Mouse (Mus musculus): ENCODE data around the gene Hdgf. TPM values are rescaled to one million over a fixed set of nuclear protein-coding genes. Genes with fewer than 3 reads are reported as not detected.

Gene Hdgf
- total RNA-seq, 2 experiments from 2014 or later = 179 to 182 TPM

Other genes with a start within 250 kb of the Hdgf start
- gene Lrrc71, start 157.7 kb upstream of the Hdgf start, total RNA-seq (2021) = under 1 TPM; 0.39 TPM
- gene Ntrk1, start 111.2 kb upstream of the Hdgf start, total RNA-seq (2021) = under 1 TPM; 0.10 to 0.13 TPM
- under 1 TPM; 0.15 to 0.18 TPM for gene Insrr, start 109.4 kb upstream of the Hdgf start, total RNA-seq (2021)
- gene Pear1, start 82.0 kb upstream of the Hdgf start, total RNA-seq (2021) = 10 to 100 TPM; 20.8 to 26.2 TPM
- gene Sh2d2a, start 59.6 kb upstream of the Hdgf start, total RNA-seq (2021) = under 1 TPM in 1 of 2 experiments, not detected in 1; 0.16 TPM
- 10 to 100 TPM; 56.7 to 58.3 TPM for gene Prcc, start 20.7 kb upstream of the Hdgf start, total RNA-seq (2021)
- gene Mrpl24, start 13.2 kb downstream of the Hdgf start, total RNA-seq (2021) = 10 to 100 TPM; 55.0 to 57.0 TPM
- 10 to 100 TPM; 20.2 to 20.6 TPM for gene Isg20l2, start 24.0 kb downstream of the Hdgf start, total RNA-seq (2021)
- gene Rrnad1, start 24.4 kb downstream of the Hdgf start, total RNA-seq (2021) = 1 to 10 TPM; 7.4 to 8.7 TPM
- 1 to 10 TPM; 1.3 to 2.2 TPM for gene Crabp2, start 42.3 kb downstream of the Hdgf start, total RNA-seq (2021)
- gene Nes, start 64.8 kb downstream of the Hdgf start, total RNA-seq (2021) = 100 to 1,000 TPM; 169 to 207 TPM
- gene Bcan, start 93.9 kb downstream of the Hdgf start, total RNA-seq (2021) = under 1 TPM in 1 of 2 experiments, not detected in 1; 0.12 TPM
- gene Hapln2, start 121.3 kb downstream of the Hdgf start, total RNA-seq (2021) = under 1 TPM in 1 of 2 experiments, not detected in 1; 0.21 TPM
- gene Gpatch4, start 136.8 kb downstream of the Hdgf start, total RNA-seq (2021) = 10 to 100 TPM; 11.4 to 11.8 TPM
- 10 to 100 TPM; 64.9 to 73.1 TPM for gene Naxe, start 152.2 kb downstream of the Hdgf start, total RNA-seq (2021)
- gene Ttc24, start 172.0 kb downstream of the Hdgf start, total RNA-seq (2021) = not detected
- gene Iqgap3, start 175.7 kb downstream of the Hdgf start, total RNA-seq (2021) = 10 to 100 TPM; 14.8 to 16.8 TPM
- gene Mef2d, start 236.1 kb downstream of the Hdgf start, total RNA-seq (2021) = 100 to 1,000 TPM; 160 to 174 TPM